Mouse (Mus musculus): Measurements from ENCODE around the gene Fancf. TPM values are rescaled to one million over a fixed set of nuclear protein-coding genes. Genes with fewer than 3 reads are reported as not detected.
A peak's percentile ranks its signal among the peaks of the same experiment; 100 is the strongest.

Fancf gene
- 11.1 and 11.7 TPM in 2 replicates for polyA plus RNA-seq (2014; fragmentation: Nextera tagmentation; extraction: Ambion mirVana)

DNA sequence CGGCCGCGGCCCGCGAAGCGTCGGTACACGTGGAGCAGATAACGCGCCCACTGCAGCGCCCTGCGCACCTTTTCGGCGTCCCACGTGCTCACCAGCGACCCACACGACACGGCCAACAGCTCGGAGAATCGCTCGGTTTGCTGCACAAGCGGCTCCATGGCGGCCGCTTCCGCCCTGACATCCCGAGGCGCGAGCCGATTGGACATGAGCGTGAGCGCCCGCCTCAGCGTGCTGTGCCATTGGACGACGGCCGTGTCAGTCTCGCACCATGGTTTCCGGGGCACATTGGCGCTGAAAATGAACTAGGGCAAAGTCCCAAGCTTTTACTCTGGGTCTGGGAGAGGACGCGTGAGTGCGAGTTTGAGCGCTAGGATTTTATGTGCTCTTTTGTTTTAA, at the start of gene Fancf:
Gene Fancf (minus strand): TSS at position 171 of the 396 bp plus-strand sequence.
- no peaks in the 10 kb centered on the region for H3K27me3 ChIP-seq (ENCODE audit: control insufficient read depth, insufficient read depth, low read length)

DNA sequence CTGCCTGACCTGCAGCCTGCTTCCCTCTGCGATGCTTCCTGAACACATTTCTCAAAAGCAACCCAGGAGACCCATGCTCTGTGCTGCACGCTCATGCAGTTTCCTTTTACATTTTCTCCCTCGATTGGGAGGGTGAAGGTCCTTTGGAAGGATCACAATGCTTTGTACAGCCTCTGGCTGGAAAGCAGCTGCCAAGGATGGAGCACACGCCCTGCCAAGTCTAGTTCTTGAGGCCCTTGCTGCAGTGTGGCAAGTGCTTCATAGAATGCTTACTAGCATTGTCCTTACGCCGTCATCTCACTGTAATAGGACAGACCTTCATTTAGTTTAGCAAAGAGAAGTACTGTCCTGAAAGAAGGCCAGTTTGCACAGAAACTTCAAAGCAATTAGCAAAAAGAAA, 37.0 kb upstream of the Fancf start:
- H3K4me3 ChIP-seq (replicated peaks; ENCODE audit: low read length) = no peak overlapping the region
- H3K27me3 ChIP-seq (ENCODE audit: control insufficient read depth, insufficient read depth, low read length) = no peaks in the 10 kb centered on the region
- no peak for ATAC-seq (ENCODE audit: low FRiP score)
- no peaks in the 10 kb centered on the region for H3K9me3 ChIP-seq (ENCODE audit: control insufficient read depth, low read length)
- H3K4me2 ChIP-seq (replicated peaks) = no peak overlapping the region
- WGBS = 70% methylated on average over 6 of the region's 6 CpGs
- no peak overlapping the region for H3K9ac ChIP-seq
- no peaks in the 10 kb centered on the region for H3K4me1 ChIP-seq (replicated peaks; ENCODE audit: control insufficient read depth, insufficient read depth, low read length)
- DNase-seq (ENCODE audit: low spot score) = no peak
- H3K36me3 ChIP-seq (replicated peaks; ENCODE audit: control insufficient read depth, insufficient read depth) = no peaks in the 10 kb centered on the region
- H3K27ac ChIP-seq = no peak overlapping the region

More for the DNA sequence above, at the start of gene Fancf:
- Histone ChIP-seq H3K4me2 (replicated peaks) (peak within 1 kb of the TSS; percentile 90), H3K27ac (peak within 1 kb of the TSS; percentile 99), H3K4me1 (replicated peaks; ENCODE audit: control insufficient read depth, insufficient read depth, low read length) (peaks cover 20% of the 10 kb centered on the region), H3K9me3 (ENCODE audit: control insufficient read depth, low read length) (no peaks in the 10 kb centered on the region), H3K36me3 (replicated peaks; ENCODE audit: control insufficient read depth, insufficient read depth) (no peaks in the 10 kb centered on the region), H3K9ac (peak within 1 kb of the TSS; percentile 81), H3K4me3 (replicated peaks; ENCODE audit: low read length) (peak within 1 kb of the TSS; percentile 82)
- peak; percentile 97 for DNase-seq (ENCODE audit: low spot score)
- 0% methylated on average over 43 of the region's 43 CpGs for WGBS
- peak; percentile 99 for ATAC-seq (ENCODE audit: low FRiP score)

DNA sequence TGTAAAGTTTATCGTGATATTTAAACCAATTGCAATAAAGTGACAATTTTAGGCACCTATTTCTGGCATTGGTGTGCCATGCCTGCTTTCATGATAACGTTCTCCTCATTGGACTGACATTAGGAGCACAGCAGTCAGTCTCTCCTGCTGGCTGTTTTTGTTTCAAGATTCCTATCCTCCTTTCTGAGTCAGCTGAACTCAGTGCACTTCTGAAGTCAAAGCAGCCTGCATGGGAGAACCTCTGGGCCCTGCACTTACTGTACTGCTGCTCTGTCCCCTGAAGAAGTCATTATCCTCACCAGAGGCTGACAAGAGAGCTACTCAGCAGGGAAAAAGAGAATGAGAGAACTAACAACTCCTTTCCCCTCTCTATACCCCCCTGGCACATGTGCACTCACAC, 32.9 kb upstream of the Fancf start:
- ATAC-seq (ENCODE audit: low FRiP score) (no peak), DNase-seq (ENCODE audit: low spot score) (no peak)
- no peak overlapping the region for H3K9ac ChIP-seq
- no peaks in the 10 kb centered on the region for H3K9me3 ChIP-seq (ENCODE audit: control insufficient read depth, low read length)
- no peaks in the 10 kb centered on the region for H3K4me1 ChIP-seq (replicated peaks; ENCODE audit: control insufficient read depth, insufficient read depth, low read length)
- H3K4me2 ChIP-seq (replicated peaks) = no peak overlapping the region
- no peak overlapping the region for H3K27ac ChIP-seq
- no peaks in the 10 kb centered on the region for H3K27me3 ChIP-seq (ENCODE audit: control insufficient read depth, insufficient read depth, low read length)
- H3K4me3 ChIP-seq (replicated peaks; ENCODE audit: low read length) = no peak overlapping the region
- WGBS = 59% methylated on average over 2 of the region's 2 CpGs
- no peaks in the 10 kb centered on the region for H3K36me3 ChIP-seq (replicated peaks; ENCODE audit: control insufficient read depth, insufficient read depth)

DNA sequence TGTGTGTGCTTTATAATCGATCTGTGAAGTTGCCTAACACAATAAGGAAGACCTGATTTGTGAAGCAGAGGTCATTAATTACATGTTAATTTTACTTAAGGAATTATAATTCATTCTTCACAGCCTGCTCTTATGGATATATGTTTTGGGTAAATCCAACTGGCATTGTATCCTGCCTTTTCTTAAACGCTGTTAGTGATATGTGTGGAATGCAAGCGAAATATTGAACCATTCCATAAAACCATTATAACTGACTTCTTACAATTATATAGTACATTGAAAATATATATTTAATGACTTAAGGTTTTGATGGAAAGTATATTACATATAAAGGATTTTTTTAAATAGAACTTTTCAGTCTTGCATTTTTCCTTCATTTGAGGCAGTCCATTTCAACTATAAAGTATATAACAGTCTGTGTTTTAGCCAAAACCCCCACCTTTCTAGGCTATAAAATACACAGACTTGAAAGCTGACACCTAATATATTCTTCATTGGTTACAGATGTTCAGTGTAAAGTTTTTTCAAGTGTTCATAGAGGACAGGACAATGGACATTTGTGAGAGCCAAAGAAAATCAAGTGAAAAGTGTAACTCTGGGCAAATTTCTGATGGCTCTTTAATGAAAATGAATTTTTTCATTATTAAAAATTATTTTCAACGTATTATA, 32.2 kb upstream of the Fancf start:
- no peak overlapping the region for H3K9ac ChIP-seq
- no peak overlapping the region for H3K4me2 ChIP-seq (replicated peaks)
- DNase-seq (ENCODE audit: low spot score) (no peak), ATAC-seq (ENCODE audit: low FRiP score) (no peak)
- H3K4me3 ChIP-seq (replicated peaks; ENCODE audit: low read length) = no peak overlapping the region
- 84% methylated on average over 4 of the region's 4 CpGs for WGBS
- no peaks in the 10 kb centered on the region for H3K36me3 ChIP-seq (replicated peaks; ENCODE audit: control insufficient read depth, insufficient read depth)
- no peaks in the 10 kb centered on the region for H3K9me3 ChIP-seq (ENCODE audit: control insufficient read depth, low read length)
- no peaks in the 10 kb centered on the region for H3K27me3 ChIP-seq (ENCODE audit: control insufficient read depth, insufficient read depth, low read length)
- H3K4me1 ChIP-seq (replicated peaks; ENCODE audit: control insufficient read depth, insufficient read depth, low read length) = no peaks in the 10 kb centered on the region
- H3K27ac ChIP-seq = no peak overlapping the region

DNA sequence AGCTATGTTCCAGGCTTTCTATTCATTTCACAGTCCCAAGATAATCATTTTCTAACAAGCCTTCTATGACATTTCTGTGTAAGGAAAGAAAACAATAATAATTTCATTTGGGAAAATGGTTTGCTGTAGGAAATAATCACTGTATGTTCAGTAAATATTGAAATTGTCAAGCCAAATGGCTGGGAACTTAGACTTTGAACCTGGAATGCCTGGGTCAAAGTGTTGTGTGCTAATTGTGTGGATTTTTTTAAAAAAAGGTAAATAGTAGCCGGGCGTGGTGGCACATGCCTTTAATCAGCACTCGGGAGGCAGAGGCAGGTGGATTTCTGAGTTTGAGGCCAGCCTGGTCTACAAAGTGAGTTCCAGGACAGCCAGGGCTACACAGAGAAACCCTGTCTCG, 30.9 kb upstream of the Fancf start:
- ATAC-seq (ENCODE audit: low FRiP score) (no peak), DNase-seq (ENCODE audit: low spot score) (no peak)
- WGBS = 94% methylated on average over 4 of the region's 4 CpGs

DNA sequence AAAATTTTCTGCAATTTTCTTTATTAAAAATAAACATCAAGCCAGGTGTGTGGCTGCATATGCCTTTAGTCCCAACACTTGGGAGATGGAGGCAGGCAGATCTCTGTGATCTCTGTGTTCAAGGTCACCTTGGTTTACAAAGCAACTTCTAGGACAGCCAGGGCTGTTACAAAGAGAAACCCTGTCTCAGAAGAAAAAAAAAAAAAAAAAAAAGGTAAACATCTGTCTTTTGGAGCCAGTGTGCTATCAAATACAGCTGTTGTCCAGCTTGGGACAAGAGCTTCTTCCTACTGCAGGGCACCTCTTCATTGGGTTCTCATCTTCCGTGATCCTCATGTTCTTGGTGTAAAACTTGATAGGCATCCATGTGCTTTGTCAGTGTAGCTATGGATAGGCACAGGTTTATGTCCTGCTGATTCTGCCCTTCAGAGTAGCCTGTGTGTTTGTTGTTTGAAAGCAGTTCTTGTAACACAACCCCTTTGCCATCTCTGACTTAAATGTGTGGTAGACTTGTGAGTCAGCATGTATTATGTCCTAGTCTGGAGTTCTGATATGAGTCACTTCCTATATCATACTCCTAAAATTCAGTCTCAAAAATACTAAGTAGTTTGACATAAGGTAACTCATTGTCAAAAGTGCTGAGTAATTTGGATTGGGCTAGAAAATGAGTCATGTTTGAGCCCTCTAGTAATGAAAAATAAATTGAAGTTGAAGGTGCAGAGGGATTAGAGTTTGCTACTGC, 30.3 kb upstream of the Fancf start:
- DNase-seq (ENCODE audit: low spot score) (no peak), ATAC-seq (ENCODE audit: low FRiP score) (no peak)
- Histone ChIP-seq H3K9ac (no peak overlapping the region), H3K4me1 (replicated peaks; ENCODE audit: control insufficient read depth, insufficient read depth, low read length) (no peaks in the 10 kb centered on the region), H3K27ac (no peak overlapping the region), H3K27me3 (ENCODE audit: control insufficient read depth, insufficient read depth, low read length) (no peaks in the 10 kb centered on the region), H3K9me3 (ENCODE audit: control insufficient read depth, low read length) (no peaks in the 10 kb centered on the region), H3K4me2 (replicated peaks) (no peak overlapping the region), H3K36me3 (replicated peaks; ENCODE audit: control insufficient read depth, insufficient read depth) (no peaks in the 10 kb centered on the region), H3K4me3 (replicated peaks; ENCODE audit: low read length) (no peak overlapping the region)
- WGBS = 90% methylated on average over 1 of the region's 1 CpGs

More for the DNA sequence above, 30.9 kb upstream of the Fancf start:
- no peak overlapping the region for H3K4me3 ChIP-seq (replicated peaks; ENCODE audit: low read length)
- H3K9me3 ChIP-seq (ENCODE audit: control insufficient read depth, low read length) = no peaks in the 10 kb centered on the region
- no peak overlapping the region for H3K9ac ChIP-seq
- H3K4me1 ChIP-seq (replicated peaks; ENCODE audit: control insufficient read depth, insufficient read depth, low read length) = no peaks in the 10 kb centered on the region
- H3K27ac ChIP-seq = no peak overlapping the region
- no peaks in the 10 kb centered on the region for H3K36me3 ChIP-seq (replicated peaks; ENCODE audit: control insufficient read depth, insufficient read depth)
- H3K4me2 ChIP-seq (replicated peaks) = no peak overlapping the region
- no peaks in the 10 kb centered on the region for H3K27me3 ChIP-seq (ENCODE audit: control insufficient read depth, insufficient read depth, low read length)

DNA sequence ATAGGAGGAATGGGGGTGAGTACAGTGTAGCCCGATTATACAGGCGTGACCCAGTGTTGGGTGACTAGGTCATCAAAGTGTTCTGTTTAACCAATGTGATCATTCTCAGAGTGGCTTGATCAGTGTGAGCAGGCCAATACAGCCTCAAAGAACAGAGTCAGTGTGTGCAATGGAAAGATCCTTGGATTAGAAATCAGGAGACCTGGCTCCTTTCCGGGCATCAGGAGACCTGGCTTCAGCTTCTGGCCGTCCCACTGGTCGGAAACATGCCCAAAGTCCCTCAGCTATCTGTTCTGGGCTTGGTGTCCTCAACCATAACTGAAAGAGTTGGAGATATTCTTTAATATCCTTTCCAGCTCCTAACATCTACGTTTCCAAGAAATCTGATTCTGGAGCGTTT, 27.5 kb upstream of the Fancf start:
- Histone ChIP-seq H3K27ac (no peak overlapping the region), H3K9ac (no peak overlapping the region), H3K4me1 (replicated peaks; ENCODE audit: control insufficient read depth, insufficient read depth, low read length) (no peaks in the 10 kb centered on the region), H3K27me3 (ENCODE audit: control insufficient read depth, insufficient read depth, low read length) (no peaks in the 10 kb centered on the region), H3K36me3 (replicated peaks; ENCODE audit: control insufficient read depth, insufficient read depth) (no peaks in the 10 kb centered on the region), H3K9me3 (ENCODE audit: control insufficient read depth, low read length) (no peaks in the 10 kb centered on the region), H3K4me2 (replicated peaks) (no peak overlapping the region), H3K4me3 (replicated peaks; ENCODE audit: low read length) (no peak overlapping the region)
- no peak for ATAC-seq (ENCODE audit: low FRiP score)
- DNase-seq (ENCODE audit: low spot score) = no peak
- WGBS = 96% methylated on average over 7 of the region's 7 CpGs

DNA sequence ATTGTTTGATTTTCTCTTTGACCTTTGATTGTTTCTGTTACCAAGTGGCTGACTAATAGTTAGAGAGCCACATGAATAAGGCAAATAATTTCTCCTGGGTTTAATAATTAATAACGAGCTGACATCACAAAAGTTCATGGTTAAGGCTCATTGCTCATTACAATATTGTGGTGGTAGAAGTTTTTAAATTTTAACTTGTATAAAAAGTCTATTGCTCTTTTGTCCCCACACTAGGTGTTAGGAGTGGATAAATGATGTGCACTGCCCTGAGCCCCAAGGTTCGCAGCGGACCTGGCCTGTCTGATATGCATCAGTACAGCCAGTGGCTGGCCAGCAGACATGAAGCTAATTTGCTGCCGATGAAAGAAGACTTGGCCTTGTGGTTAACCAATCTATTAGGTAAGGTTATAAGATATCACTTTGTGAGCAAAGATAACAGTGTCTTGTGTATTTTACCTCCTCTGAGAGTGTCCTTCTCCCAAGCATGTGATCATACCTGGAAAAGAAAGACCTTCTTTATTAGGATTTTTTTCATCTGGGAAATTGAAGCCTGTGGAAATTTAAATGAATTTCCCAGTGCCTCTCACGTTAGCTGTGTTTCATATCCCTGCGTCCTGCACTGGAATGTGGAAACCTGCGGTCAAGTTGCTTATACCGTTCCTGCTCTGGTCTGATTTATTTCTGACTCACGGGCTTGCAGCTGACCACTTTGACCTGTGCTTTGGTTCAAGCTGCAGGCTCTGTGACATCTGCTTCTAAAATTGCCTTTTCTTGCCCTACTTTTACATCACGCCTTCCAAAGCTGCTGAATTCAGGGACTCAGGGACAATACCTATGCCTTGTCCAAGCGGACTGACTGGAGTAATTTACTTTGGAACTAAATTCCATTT, 25.9 kb upstream of the Fancf start:
- 79% methylated on average over 11 of the region's 11 CpGs for WGBS
- H3K27ac ChIP-seq = no peak overlapping the region
- no peak overlapping the region for H3K4me3 ChIP-seq (replicated peaks; ENCODE audit: low read length)
- ATAC-seq (ENCODE audit: low FRiP score) = no peak
- H3K9me3 ChIP-seq (ENCODE audit: control insufficient read depth, low read length) = no peaks in the 10 kb centered on the region
- H3K4me1 ChIP-seq (replicated peaks; ENCODE audit: control insufficient read depth, insufficient read depth, low read length) = no peaks in the 10 kb centered on the region
- no peak overlapping the region for H3K4me2 ChIP-seq (replicated peaks)
- H3K27me3 ChIP-seq (ENCODE audit: control insufficient read depth, insufficient read depth, low read length) = no peaks in the 10 kb centered on the region
- H3K36me3 ChIP-seq (replicated peaks; ENCODE audit: control insufficient read depth, insufficient read depth) = no peaks in the 10 kb centered on the region
- DNase-seq (ENCODE audit: low spot score) = no peak
- H3K9ac ChIP-seq = no peak overlapping the region

DNA sequence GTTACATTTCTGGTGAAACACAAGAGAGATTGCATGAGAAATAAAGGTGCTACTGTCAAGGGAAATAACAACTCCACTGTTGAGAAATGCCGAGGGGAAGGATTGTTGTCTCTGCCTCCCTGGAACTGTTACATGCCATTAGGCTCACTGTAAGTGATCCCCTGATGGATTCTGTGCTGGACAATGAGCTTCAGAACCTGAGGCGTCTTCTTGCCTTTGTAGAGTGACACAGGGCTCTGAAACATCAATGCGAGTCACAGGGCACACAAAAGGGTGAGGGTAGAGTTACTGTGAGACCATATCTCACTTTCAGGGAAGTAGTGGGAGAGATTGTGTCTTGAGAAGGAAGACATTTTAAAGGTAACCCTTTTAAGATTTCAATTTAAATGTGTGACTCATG, 23.3 kb upstream of the Fancf start:
- WGBS = 59% methylated on average over 3 of the region's 3 CpGs

More for the DNA sequence above, 23.3 kb upstream of the Fancf start:
- Histone ChIP-seq H3K27me3 (ENCODE audit: control insufficient read depth, insufficient read depth, low read length) (no peaks in the 10 kb centered on the region), H3K9ac (no peak overlapping the region), H3K4me3 (replicated peaks; ENCODE audit: low read length) (no peak overlapping the region), H3K4me1 (replicated peaks; ENCODE audit: control insufficient read depth, insufficient read depth, low read length) (no peaks in the 10 kb centered on the region; the same call in 1 of the 2 replicates), H3K36me3 (replicated peaks; ENCODE audit: control insufficient read depth, insufficient read depth) (no peaks in the 10 kb centered on the region), H3K4me2 (replicated peaks) (no peak overlapping the region), H3K27ac (no peak overlapping the region), H3K9me3 (ENCODE audit: control insufficient read depth, low read length) (no peaks in the 10 kb centered on the region)
- ATAC-seq (ENCODE audit: low FRiP score) (no peak), DNase-seq (ENCODE audit: low spot score) (no peak)

All from hindbrain, embryonic 14.5 days (tissue).